Mouse (Mus musculus): Measurements from ENCODE around the gene Eri3.

- TF ChIP-seq CTCF (IDR thresholded peaks at IDR 0.05; ENCODE audit: insufficient read depth, low read depth, low read length), result no peak
- TF ChIP-seq POLR2A (IDR thresholded peaks at IDR 0.05; ENCODE audit: insufficient read depth, low read depth, low read length), result no peak
These were observed 20.8 kb downstream of the Eri3 start for GRCm38 (mm10) chr4:117570964-117571363.
